Mouse (Mus musculus) lung, embryonic 16.5 days (tissue): Measurements from ENCODE around the gene Cacna1c. TPM values are rescaled to one million over a fixed set of nuclear protein-coding genes. Genes with fewer than 3 reads are reported as not detected.
A peak's percentile ranks its signal among the peaks of the same experiment; 100 is the strongest.

ENCODE experiments used
- ATAC-seq: fragments of 200-750 bp; cut with Nextera tagmentation; 2 replicates; pipeline ENCODE4 v1.8.0; 2017; ENCODE audit warnings: low read depth, mild to moderate bottlenecking, moderate library complexity
- H3K27ac ChIP-seq: fragments of 300-500 bp; sonication (generic); 2 replicates; pipeline ENCODE4 v1.5.1; 2014; ENCODE audit warnings: mild to moderate bottlenecking, control low read depth, low read length
- H3K27me3 ChIP-seq: fragments of 300-500 bp; sonication (generic); 2 replicates; pipeline ENCODE4 v1.6.1; 2014; ENCODE audit warnings: low read depth, low read length, mixed read lengths; ENCODE audit not compliant: control insufficient read depth, insufficient read depth
- H3K36me3 ChIP-seq: fragments of 300-500 bp; sonication (generic); 2 replicates; pipeline ENCODE4 v1.6.1; 2014; ENCODE audit warnings: low read length; ENCODE audit not compliant: control insufficient read depth, insufficient read depth
- H3K4me1 ChIP-seq: fragments of 300-500 bp; sonication (generic); replicated peaks from 2 replicates; pipeline ENCODE4 v1.6.1; 2014; ENCODE audit warnings: low read length, mixed read lengths; ENCODE audit not compliant: control insufficient read depth, insufficient read depth
- H3K4me2 ChIP-seq: fragments of 300-500 bp; sonication (generic); 2 replicates; pipeline ENCODE4 v1.6.1; 2014; ENCODE audit warnings: low read depth, low read length, control low read depth
- H3K4me3 ChIP-seq: fragments of 300-500 bp; sonication (generic); 2 replicates; pipeline ENCODE4 v1.5.1; 2014; ENCODE audit warnings: mild to moderate bottlenecking, low read length, control low read depth
- H3K9ac ChIP-seq: fragments of 300-500 bp; sonication (generic); 2 replicates; pipeline ENCODE4 v1.6.1; 2014; ENCODE audit warnings: low read length, control low read depth
- H3K9me3 ChIP-seq: fragments of 300-500 bp; sonication (generic); 2 replicates; pipeline ENCODE4 v1.6.1; 2016; ENCODE audit warnings: low read length; ENCODE audit not compliant: control insufficient read depth
- WGBS: fragments of 180-500 bp; shearing (Covaris S2); extraction: QIAGEN DNeasy Blood & Tissue Kit; methylation state at CpG from one replicate; pipeline ENCODE4 v1.1.7; 2014; 5-methylcytosine and 5-hydroxymethylcytosine counted together
- polyA plus RNA-seq: library from polyadenylated mRNA; unstranded; fragments of >200 nt; fragmentation: Nextera tagmentation; extraction: Ambion mirVana; gene quantifications from 2 replicates; pipeline ENCODE4 v1.2.1, GENCODE M21; 2015

The Cacna1c gene
- polyA plus RNA-seq, 1 experiment from 2014 or later = 5.8 TPM

- Histone ChIP-seq H3K27ac (no peak overlapping the region), H3K9me3 (no peaks in the 10 kb centered on the region), H3K4me1 (peaks cover 6% of the 10 kb centered on the region; the same call in 1 of the 2 replicates), H3K4me3 (no peak overlapping the region), H3K4me2 (no peak overlapping the region), H3K27me3 (no peaks in the 10 kb centered on the region), H3K9ac (no peak overlapping the region), H3K36me3 (no peaks in the 10 kb centered on the region)
- no peak for ATAC-seq
- WGBS = 69% methylated on average over 8 of the region's 8 CpGs
Observed at GRCm38 (mm10) chr6:118777457-118777856, 418.8 kb downstream of the Cacna1c start.

DNA sequence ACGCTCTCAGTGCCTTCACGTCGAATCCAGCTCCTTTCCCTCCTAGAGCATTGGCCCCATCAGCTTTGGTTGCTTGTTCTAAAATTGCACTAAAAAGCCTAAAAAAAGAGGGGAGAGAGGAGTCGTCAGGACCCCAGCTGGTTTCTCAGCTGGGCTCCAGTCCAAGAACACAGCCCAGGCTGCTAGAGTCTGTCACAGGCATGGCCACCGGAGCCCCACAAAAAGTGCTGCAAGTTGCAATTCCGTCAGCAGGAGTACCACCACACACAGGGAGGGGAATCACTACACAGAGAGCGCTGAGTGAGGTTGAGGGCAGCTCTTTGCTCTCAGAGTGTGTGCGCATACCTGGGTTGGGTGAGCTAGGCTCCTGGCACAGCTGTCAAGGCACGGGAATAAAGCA, 419.8 kb downstream of the Cacna1c start:
- 57% methylated on average over 9 of the region's 9 CpGs for WGBS
- H3K9me3 ChIP-seq = no peaks in the 10 kb centered on the region
- ATAC-seq = peak; percentile 71
- no peak overlapping the region for H3K4me2 ChIP-seq
- H3K4me3 ChIP-seq = no peak overlapping the region
- H3K9ac ChIP-seq = no peak overlapping the region
- peaks cover 6% of the 10 kb centered on the region; the same call in 1 of the 2 replicates for H3K4me1 ChIP-seq
- no peaks in the 10 kb centered on the region for H3K36me3 ChIP-seq
- no peak overlapping the region for H3K27ac ChIP-seq
- H3K27me3 ChIP-seq = no peaks in the 10 kb centered on the region

DNA sequence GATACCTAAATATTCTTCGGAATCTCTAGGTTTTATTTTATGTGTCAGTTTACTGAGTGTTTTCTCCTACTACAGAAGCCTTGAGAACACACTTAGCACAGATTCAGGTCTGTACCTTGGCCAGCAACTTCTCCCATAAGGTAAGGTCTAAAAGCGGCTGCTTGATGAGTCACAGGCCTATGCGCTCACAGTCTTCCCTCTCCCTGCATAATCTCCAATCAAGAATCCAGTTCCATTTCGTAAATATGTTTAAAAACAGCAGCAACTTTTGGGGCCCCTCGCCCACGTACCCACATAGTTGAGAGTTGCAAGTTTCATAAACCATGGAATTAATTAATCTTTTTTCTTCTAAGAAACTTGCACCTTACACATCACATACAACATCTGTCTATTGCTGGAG, 423.6 kb downstream of the Cacna1c start:
- Histone ChIP-seq H3K4me2 (no peak overlapping the region), H3K4me3 (no peak overlapping the region), H3K9me3 (no peaks in the 10 kb centered on the region), H3K27me3 (no peaks in the 10 kb centered on the region), H3K4me1 (peaks cover 6% of the 10 kb centered on the region; the same call in 1 of the 2 replicates), H3K36me3 (no peaks in the 10 kb centered on the region), H3K9ac (no peak overlapping the region), H3K27ac (no peak overlapping the region)
- no peak for ATAC-seq
- 88% methylated on average over 6 of the region's 6 CpGs for WGBS

DNA sequence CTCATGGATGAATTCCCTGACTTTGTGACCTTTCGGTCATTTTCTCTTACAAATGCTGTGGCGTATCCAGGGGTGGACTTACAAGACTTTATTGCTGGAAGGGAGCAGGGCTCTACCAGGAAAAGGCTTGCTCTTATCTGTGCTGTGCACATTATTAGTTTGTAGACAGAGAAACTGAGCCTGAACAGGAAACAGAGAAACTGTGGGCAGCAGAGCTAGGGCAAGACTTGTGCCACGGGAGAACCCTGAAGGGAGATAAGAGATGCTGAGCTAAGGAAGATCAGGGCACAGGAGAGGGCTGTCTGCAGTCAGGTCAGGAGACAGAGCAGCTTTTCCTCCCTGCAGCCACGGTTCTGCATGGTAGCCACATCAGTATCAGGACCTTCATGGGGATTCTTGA, 425.1 kb downstream of the Cacna1c start:
- Histone ChIP-seq H3K4me2 (no peak overlapping the region), H3K9ac (no peak overlapping the region), H3K27me3 (no peaks in the 10 kb centered on the region), H3K36me3 (no peaks in the 10 kb centered on the region), H3K9me3 (no peaks in the 10 kb centered on the region), H3K27ac (no peak overlapping the region), H3K4me3 (no peak overlapping the region), H3K4me1 (no peaks in the 10 kb centered on the region; the same call in 1 of the 2 replicates)
- no peak for ATAC-seq
- WGBS = 77% methylated on average over 4 of the region's 4 CpGs

DNA sequence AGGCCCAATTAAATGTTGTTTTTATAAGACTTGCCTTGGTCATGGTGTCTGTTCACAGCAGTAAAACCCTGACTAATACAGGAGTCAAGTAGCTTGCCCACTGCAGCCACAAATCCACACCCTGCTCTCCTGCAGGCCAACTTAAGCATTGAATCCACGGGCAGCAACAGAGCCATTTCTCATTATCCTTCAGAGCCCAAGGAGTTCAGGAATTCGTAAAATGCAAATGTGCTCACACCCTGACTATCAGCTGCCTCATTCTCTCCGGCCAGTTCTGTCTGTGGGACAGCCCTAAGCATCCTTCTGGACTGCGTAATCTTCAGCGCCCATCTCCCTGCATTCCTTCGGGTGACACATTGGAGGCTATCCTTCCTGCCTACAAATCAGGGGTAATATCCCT, 425.8 kb downstream of the Cacna1c start:
- Histone ChIP-seq H3K36me3 (no peaks in the 10 kb centered on the region), H3K9ac (no peak overlapping the region), H3K9me3 (no peaks in the 10 kb centered on the region), H3K27me3 (no peaks in the 10 kb centered on the region), H3K4me1 (no peaks in the 10 kb centered on the region), H3K4me3 (no peak overlapping the region), H3K4me2 (no peak overlapping the region), H3K27ac (no peak overlapping the region)
- WGBS = 81% methylated on average over 6 of the region's 6 CpGs
- no peak for ATAC-seq

DNA sequence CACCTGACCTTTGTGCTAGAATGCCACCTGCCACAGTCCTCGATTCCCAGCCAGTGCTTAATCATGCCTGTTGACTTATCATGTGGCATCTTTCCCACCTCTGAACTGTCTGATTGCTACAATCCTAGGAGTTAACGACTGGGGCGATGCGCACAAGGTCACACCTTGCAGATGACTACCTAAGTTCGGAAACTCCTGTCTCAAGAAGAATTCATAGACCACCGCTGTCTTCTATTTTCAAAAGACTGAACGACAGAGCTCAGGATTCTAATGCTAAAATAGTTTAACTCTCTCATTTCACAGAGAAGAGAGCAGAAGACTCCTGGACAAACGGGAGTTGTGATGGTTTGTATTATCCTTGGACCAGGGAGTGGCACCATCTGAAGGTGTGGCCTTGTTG, 426.4 kb downstream of the Cacna1c start:
- Histone ChIP-seq H3K4me1 (no peaks in the 10 kb centered on the region), H3K4me2 (no peak overlapping the region), H3K36me3 (no peaks in the 10 kb centered on the region), H3K4me3 (no peak overlapping the region), H3K27ac (no peak overlapping the region), H3K9me3 (no peaks in the 10 kb centered on the region), H3K27me3 (no peaks in the 10 kb centered on the region), H3K9ac (no peak overlapping the region)
- ATAC-seq = no peak
- 83% methylated on average over 8 of the region's 8 CpGs for WGBS

- no peaks in the 10 kb centered on the region for H3K36me3 ChIP-seq
- H3K4me3 ChIP-seq = no peak overlapping the region
- H3K27me3 ChIP-seq = no peaks in the 10 kb centered on the region
- WGBS = 43% methylated on average over 6 of the region's 6 CpGs
- H3K4me2 ChIP-seq = no peak overlapping the region
- no peak overlapping the region for H3K27ac ChIP-seq
- H3K4me1 ChIP-seq = no peaks in the 10 kb centered on the region
- H3K9me3 ChIP-seq = no peaks in the 10 kb centered on the region
- no peak overlapping the region for H3K9ac ChIP-seq
- no peak for ATAC-seq
Observed at GRCm38 (mm10) chr6:118767698-118768097, 428.5 kb downstream of the Cacna1c start.

DNA sequence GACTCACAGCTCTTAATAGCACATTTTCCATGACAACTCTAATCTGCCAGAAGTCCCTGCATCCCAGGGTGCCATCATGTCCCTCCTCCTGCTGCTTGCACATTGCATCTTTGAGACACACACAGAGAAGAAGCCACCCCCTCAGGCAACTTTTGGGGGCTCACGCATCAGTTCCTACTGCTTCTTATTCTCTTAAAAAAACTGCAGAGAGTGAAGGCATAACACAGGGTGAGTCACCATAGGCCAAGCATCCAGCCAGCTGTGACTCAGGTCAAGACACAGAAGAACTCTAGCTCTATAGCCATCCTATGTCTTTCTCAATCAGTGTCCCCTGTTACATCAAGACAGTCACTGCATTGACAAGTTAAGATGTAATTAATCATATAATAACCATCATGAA, 431.0 kb downstream of the Cacna1c start:
- no peaks in the 10 kb centered on the region for H3K27me3 ChIP-seq
- no peak for ATAC-seq
- no peaks in the 10 kb centered on the region for H3K4me1 ChIP-seq
- WGBS = 92% methylated on average over 1 of the region's 1 CpGs
- no peak overlapping the region for H3K27ac ChIP-seq
- no peaks in the 10 kb centered on the region for H3K9me3 ChIP-seq
- H3K36me3 ChIP-seq = no peaks in the 10 kb centered on the region
- no peak overlapping the region for H3K4me3 ChIP-seq
- no peak overlapping the region for H3K9ac ChIP-seq
- no peak overlapping the region for H3K4me2 ChIP-seq

- Histone ChIP-seq H3K9ac (no peak overlapping the region), H3K9me3 (no peaks in the 10 kb centered on the region), H3K4me2 (no peak overlapping the region), H3K27me3 (no peaks in the 10 kb centered on the region), H3K27ac (no peak overlapping the region), H3K4me3 (no peak overlapping the region), H3K36me3 (no peaks in the 10 kb centered on the region), H3K4me1 (no peaks in the 10 kb centered on the region)
- 77% methylated on average over 5 of the region's 5 CpGs for WGBS
- ATAC-seq = no peak
Observed at GRCm38 (mm10) chr6:118759015-118759414, 437.2 kb downstream of the Cacna1c start.

DNA sequence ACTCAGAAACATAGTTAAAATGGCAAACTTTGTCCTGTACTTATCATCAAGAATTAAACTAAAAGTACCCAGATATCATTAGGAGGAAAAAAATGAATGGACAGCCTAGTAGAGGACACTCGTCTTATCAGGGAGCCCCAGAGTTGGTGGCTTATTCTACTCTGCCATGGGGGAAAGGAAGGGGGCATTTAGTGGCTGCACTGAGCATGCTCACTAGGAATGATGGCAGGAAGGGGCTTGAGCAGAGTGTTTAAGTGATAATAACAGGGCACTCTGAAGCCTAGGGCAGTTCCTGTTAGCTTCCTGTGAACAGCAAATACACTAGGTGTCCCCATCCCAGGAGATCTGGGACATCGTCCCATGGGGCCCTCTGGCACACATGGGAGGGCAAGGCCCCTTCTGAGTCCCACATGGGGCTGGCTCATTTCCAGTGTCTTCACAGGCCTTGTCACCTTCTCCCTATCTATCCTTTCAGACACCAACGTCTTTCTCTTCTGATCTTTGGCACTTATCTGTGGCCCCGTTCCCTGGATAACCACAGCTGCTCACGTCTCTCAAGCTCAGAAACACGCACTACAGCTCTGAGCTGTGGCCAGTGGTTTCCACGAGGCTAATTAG, 437.8 kb downstream of the Cacna1c start:
- H3K36me3 ChIP-seq = no peaks in the 10 kb centered on the region
- no peaks in the 10 kb centered on the region for H3K4me1 ChIP-seq
- ATAC-seq = no peak
- H3K4me2 ChIP-seq = no peak overlapping the region
- no peaks in the 10 kb centered on the region for H3K9me3 ChIP-seq
- H3K4me3 ChIP-seq = no peak overlapping the region
- no peak overlapping the region for H3K27ac ChIP-seq
- WGBS = 45% methylated on average over 7 of the region's 7 CpGs
- H3K27me3 ChIP-seq = no peaks in the 10 kb centered on the region
- no peak overlapping the region for H3K9ac ChIP-seq
